Comparison of ENCODE assay signal across 8 mouse cellular contexts in the genomic region with DNA sequence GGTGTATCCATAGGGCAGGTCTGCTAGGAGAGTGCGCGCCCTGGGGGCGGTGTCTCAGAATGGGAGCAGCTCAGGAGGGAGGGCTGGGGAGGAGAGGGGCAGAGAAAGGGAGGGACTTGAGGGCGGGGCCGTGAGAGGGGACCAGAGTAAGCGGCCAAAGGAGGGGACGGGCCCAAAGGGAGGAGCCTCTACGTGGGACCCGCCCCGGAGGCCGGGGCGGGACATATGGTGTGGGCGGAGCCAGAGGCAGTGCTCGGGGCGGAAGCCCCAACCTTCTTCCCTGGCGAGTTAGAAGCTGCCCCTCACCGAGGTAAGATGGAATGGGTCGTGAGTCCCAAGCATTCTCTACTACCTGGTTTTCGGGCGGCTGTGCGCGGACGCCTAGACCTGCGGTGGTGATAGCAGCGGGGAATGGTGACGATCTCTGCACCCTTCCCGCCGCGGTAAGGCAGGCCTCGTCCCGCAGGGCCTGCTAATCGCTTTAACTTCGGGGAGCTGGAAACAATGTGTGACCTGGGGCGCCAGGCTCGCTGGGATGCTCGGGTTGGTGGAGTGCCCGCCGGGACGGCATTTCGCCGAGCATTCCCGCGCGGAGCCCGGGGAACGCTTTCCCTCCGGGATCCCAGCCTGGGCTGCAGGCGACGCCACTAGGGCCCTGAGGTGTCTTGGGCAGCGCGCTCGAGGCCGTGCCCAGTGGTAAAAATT. TPM values are rescaled to one million over a fixed set of nuclear protein-coding genes. Genes with fewer than 3 reads are reported as not detected.
A peak's percentile ranks its signal among the peaks of the same experiment; 100 is the strongest.
DNase-seq lines count a peak whose midpoint lies in the region; ATAC-seq and TF ChIP-seq lines count a peak whose summit lies in the region.

TSS of gene Esd (plus strand) at position 219 of the 705 bp plus-strand sequence.

- H3K4me1 ChIP-seq in hindbrain, postnatal 0 days (ENCODE audit: insufficient read depth, low read length), result peaks cover 8% of the 10 kb centered on the region; the same call in 1 of the 2 replicates

- peak; percentile 95 for DNase-seq in ZHBTc4 (ENCODE audit: low read depth, low spot score)
- DNase-seq in gastrocnemius, adult 2 months, result peak; percentile 95
- DNase-seq in hindbrain, postnatal 0 days (ENCODE audit: low spot score), result peak; percentile 93
- peak; percentile 78 to 88 for DNase-seq in left cerebral cortex, adult 2 months (ENCODE audit: extremely low spot score in 1 of 2, low spot score in 2 of 2)
- peak; percentile 79 to 84 for DNase-seq in right cerebral cortex, adult 2 months (ENCODE audit: low spot score in 2 of 2)
- DNase-seq in urinary bladder, postnatal 14 days (ENCODE audit: low spot score), result peak; percentile 96

- WGBS in hindbrain, postnatal 0 days, result under 1% methylated on average over 50 of the region's 53 CpGs

- intact Hi-C loops in gastrocnemius, adult 2 months (cut with DNase I), result loop anchor here (10.0 kb wide), 1 partner anchor 553 kb away; the partner anchor contains the start of gene Zc3h13
- intact Hi-C loops in left cerebral cortex, adult 2 months (cut with DNase I), result no loop called here

- H3K4me2 ChIP-seq in hindbrain, postnatal 0 days (ENCODE audit: low read depth, low read length), result peak within 1 kb of the TSS; percentile 83

- H3K27me3 ChIP-seq in hindbrain, postnatal 0 days (ENCODE audit: insufficient read depth, low read length), result no peaks in the 10 kb centered on the region

- ATAC-seq in common myeloid progenitor, adult 5-6 weeks (replicated peaks; ENCODE audit: low read depth, poor library complexity, severe bottlenecking), result peak; percentile 98
- peak; percentile 99 for ATAC-seq in hindbrain, postnatal 0 days
- peak; percentile 94 for ATAC-seq in megakaryocyte, adult 5-6 weeks (ENCODE audit: poor library complexity, severe bottlenecking)

- TF ChIP-seq CTCF in gastrocnemius, adult 2 months (IDR thresholded peaks at IDR 0.05), result peak; percentile 9; the same call in 1 of the 2 replicates
- TF ChIP-seq CTCF in hindbrain, postnatal 0 days (IDR thresholded peaks at IDR 0.05; ENCODE audit: low read depth), result peak; percentile 23
- TF ChIP-seq CTCF in left cerebral cortex, adult 2 months (IDR thresholded peaks at IDR 0.05), result no peak

- peak within 1 kb of the TSS; percentile 72 for H3K9ac ChIP-seq in hindbrain, postnatal 0 days (replicated peaks; ENCODE audit: low read length)

- no peaks in the 10 kb centered on the region for H3K36me3 ChIP-seq in hindbrain, postnatal 0 days (ENCODE audit: insufficient read depth, low read length)

- H3K4me3 ChIP-seq in gastrocnemius, adult 2 months, result peak within 1 kb of the TSS; percentile 94
- H3K4me3 ChIP-seq in hindbrain, postnatal 0 days (ENCODE audit: low read length), result peak within 1 kb of the TSS; percentile 82
- H3K4me3 ChIP-seq in left cerebral cortex, adult 2 months, result peak within 1 kb of the TSS; percentile 63

- H3K27ac ChIP-seq in gastrocnemius, adult 2 months, result peak within 1 kb of the TSS; percentile 85
- peak within 1 kb of the TSS; percentile 70 for H3K27ac ChIP-seq in hindbrain, postnatal 0 days
- H3K27ac ChIP-seq in left cerebral cortex, adult 2 months, result peak within 1 kb of the TSS; percentile 56

- no peaks in the 10 kb centered on the region for H3K9me3 ChIP-seq in hindbrain, postnatal 0 days (ENCODE audit: low read length)

RNA-seq across cellular contexts. Expression of gene Esd, which starts in this region (rescaled TPM):
- 186 and 208 TPM in 2 replicates for total RNA-seq in common myeloid progenitor, adult 5-6 weeks (2017)
- total RNA-seq in gastrocnemius, adult 2 months (2021), result 10 to 100 TPM; 70.6 to 75.1 TPM
- 109 and 182 TPM in 2 replicates for total RNA-seq in hindbrain, postnatal 0 days (2014; rRNA removed)
- polyA plus RNA-seq in hindbrain, postnatal 0 days (2015; fragmentation: Nextera tagmentation; extraction: Ambion mirVana), result 215 and 218 TPM in 2 replicates
- total RNA-seq in left cerebral cortex, adult 2 months (2021), result 10 to 100 TPM; 75.3 to 87.6 TPM
- total RNA-seq in megakaryocyte, adult 5-6 weeks (2015), result 298 and 331 TPM in 2 replicates
- total RNA-seq in megakaryocyte, adult 5-6 weeks (2017), result 258 and 294 TPM in 2 replicates

Comparison
In these comparisons a context has a peak if more than half of its experiments do, and no peak if none do; other contexts are left out.
1. Peak in every context shown above with its lines: DNase-seq, ATAC-seq, H3K4me3 ChIP-seq and H3K27ac ChIP-seq.